Mouse (Mus musculus): Measurements from ENCODE around the gene Cnot10. TPM values are rescaled to one million over a fixed set of nuclear protein-coding genes. Genes with fewer than 3 reads are reported as not detected.

Cnot10 gene
- polyA plus RNA-seq, 1 experiment = 44.5 TPM

GRCm38 (mm10) chr9:114563761-114564606 is 76.0 kb downstream of the Cnot10 start, which contains the start of gene Trim71:
Gene Trim71 (minus strand): TSS chr9:114564369.
- TF ChIP-seq GATA1 (IDR thresholded peaks at IDR 0.05; ENCODE audit: low read length) = no peak

DNA sequence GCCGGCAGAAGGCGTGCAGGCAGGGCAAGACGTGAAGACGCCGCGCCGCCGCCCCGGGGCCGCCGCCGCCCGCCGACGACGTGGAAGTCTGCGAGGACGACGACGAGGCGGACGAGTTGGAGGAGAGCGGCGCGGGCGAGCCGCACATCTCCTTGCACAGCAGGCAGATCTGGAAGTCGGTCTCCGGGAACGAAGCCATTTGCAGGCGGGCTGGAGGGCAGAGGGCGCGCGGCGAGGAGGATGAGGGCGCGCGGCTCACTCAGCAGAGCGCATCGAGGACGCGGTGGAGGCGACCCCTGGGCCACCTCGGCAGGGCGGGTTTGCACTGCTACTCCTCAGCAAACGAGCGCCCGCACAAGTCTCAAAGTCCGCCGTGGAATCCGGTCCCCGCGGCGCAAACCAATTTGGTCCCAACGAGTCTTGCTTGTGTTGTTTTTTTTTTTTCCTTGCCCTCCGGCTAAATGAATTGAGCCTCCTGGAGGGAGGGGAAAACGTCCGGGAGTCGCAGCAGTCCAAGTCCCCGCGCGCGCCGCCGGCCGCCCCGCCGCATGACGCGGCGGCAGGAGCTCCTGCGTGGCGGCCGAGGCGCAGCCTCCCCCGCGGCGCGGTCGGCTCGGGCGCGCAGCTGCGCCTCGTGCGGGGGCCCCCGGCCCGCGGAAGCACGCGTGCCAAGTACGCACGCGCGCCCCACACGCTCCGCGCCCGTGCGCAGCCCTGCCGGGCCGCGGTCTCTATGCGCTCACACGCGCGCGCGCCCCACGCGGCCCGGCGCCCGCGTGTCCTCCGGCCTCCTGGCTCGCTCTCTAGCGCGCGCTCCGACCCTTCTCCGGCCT is 76.8 kb downstream of the Cnot10 start:
- no peak for TF ChIP-seq GATA1 (IDR thresholded peaks at IDR 0.05; ENCODE audit: low read length)

DNA sequence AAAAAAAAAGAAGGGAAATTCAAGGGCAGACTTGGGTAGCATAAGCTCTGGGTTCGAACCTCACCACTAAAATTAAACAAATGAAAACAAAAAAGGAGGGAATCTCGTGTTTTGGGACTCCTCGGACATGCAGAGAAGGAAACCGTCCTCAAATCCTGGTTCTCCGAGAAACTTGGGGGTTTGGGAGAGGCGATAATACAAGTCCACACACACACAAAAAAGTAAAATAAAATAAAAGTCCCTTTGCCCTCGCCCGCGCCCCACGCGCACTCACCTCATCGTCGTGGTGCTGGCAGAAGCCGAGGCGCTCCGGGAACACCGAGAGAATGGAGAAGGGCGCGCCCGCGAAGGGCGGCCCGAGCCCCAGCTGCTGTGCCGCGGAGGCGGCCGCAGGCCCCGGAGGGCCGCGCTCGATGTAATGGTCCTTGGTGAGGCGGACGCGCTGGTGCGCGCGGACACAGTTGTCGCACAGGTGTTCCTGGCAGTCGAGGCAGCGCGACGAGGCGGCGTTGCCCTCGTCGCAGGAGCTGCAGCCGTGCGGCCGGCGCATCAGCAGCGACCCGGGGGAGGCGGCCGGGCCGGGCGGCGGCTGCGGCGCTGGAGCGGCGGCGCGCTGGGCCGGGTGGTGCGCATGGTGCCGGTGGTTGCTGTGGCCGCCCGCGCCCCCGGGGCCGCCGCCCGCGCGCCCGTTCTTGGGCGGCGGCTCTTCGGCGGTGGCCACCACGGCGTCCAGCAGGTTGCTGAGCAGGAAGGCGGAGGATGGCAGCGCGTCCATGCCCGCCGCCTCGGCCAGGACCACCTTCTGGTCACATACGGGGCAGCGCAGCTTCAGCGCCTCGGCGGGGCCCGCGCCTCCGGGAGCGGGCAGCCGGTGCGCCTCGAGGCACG is 77.7 kb downstream of the Cnot10 start:
- no peak for TF ChIP-seq GATA1 (IDR thresholded peaks at IDR 0.05; ENCODE audit: low read length)

GRCm38 (mm10) chr9:114561671-114561971 is 78.4 kb downstream of the Cnot10 start:
- TF ChIP-seq GATA1 (IDR thresholded peaks at IDR 0.05; ENCODE audit: low read length) = no peak

DNA sequence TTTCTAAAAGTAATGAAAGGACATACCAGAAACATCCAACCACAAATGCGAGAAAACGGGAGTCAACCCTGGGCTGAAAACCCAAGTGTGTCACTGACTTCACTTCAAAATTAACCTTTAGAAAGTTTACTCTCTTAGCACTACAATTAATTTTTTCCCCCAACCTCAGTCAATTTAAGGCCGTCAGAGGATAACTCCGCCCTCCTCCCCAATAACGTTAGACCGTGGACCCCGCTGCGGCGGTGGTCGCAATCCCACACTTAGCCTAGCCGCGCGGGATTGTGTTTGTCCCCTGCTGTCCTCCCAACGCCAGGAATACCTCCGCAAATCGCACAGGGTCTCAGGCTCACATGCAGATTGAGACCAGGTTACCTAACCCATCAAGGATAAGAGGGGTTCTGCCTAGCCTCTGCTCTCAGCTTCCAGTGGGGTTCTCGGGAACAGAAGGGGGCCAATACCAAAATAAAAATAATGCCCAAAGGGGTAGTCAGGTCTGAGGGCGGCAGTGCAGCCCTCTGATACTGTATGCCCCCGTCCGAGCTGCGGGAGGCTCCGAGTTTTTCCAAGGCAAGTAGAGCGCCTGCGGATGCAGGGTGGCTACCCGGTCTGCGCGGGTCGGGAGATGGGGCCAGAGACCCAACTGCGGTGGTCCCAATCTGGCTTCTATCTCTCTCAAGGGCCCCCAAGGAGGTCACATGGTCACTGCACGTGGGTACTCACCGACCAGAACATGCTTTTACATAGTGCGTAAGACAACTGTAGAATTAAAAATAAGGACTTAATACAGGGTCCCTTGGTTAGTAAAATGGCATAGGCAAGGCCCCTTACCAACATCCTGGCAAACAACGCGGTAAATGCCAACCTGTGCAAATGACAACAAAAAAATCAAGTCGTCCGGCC is 79.0 kb downstream of the Cnot10 start:
- TF ChIP-seq GATA1 (IDR thresholded peaks at IDR 0.05; ENCODE audit: low read length) = no peak

DNA sequence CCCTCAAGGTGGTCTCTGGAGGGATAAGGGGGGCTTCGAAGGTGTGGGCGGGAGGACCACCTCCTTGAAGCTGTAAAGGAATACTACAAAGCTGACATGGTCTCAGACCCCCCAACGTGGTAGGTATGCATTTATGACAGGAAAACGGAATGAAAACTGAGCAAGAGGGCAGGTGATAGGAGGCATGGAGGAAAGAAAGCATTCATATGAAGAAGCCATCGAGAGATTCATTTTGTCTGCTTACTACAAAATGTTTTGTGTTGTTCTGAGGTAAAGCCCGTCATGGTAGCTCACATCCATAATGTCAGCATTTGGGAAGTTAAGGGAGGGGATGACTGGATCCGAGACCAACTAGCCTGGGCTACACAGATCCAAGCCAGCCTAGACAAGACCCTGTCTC is 79.8 kb downstream of the Cnot10 start:
- no peak for TF ChIP-seq GATA1 (IDR thresholded peaks at IDR 0.05; ENCODE audit: low read length)

DNA sequence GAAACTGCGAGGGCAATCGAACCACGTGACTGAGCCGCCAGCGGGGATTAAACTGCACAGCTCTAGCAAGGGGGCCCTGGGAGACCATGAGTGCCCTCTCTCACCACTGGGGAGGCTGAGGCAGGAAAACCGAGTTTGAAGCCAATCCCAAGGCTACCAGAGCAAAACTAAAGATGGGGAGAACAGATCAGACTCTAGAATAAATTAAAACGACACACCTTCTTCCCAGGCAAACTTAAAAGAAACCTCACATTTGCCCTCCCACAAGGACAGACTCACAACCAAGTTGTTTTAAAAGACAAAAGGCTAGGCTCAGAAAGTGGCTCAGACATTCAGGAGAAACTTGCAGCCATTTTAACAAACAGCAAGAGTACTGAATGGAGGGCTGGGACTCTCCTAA is 82.9 kb downstream of the Cnot10 start:
- no peak for TF ChIP-seq GATA1 (IDR thresholded peaks at IDR 0.05; ENCODE audit: low read length)

- no peak for TF ChIP-seq GATA1 (IDR thresholded peaks at IDR 0.05; ENCODE audit: low read length)
These were observed 83.6 kb downstream of the Cnot10 start for GRCm38 (mm10) chr9:114556276-114556855.

- no peak for TF ChIP-seq GATA1 (IDR thresholded peaks at IDR 0.05; ENCODE audit: low read length)
These were observed 85.5 kb downstream of the Cnot10 start for GRCm38 (mm10) chr9:114554355-114554979.

- TF ChIP-seq GATA1 (IDR thresholded peaks at IDR 0.05; ENCODE audit: low read length) = no peak
These were observed 86.2 kb downstream of the Cnot10 start for GRCm38 (mm10) chr9:114553828-114554227.

- no peak for TF ChIP-seq GATA1 (IDR thresholded peaks at IDR 0.05; ENCODE audit: low read length)
These were observed 90.0 kb downstream of the Cnot10 start for GRCm38 (mm10) chr9:114550033-114550432.

DNA sequence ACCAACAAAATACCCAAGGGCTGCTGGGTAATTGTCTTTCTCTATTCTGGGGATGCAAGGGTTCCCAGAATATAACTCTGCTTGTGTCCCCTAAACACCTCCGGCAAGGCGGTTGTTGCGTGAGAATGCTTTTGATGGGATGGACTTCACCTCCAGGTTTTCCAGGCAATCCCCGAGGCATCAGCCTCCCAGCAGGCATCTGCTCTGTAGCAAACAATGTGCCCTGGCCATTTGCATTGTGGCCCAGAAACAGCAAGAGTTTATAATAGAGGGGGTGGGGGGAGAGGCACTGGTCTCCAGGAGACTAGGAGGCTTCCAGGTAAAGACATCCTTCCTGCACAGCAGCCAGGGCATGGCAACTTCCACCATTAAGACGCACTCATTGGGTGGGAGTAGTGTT is 90.9 kb downstream of the Cnot10 start:
- no peak for TF ChIP-seq GATA1 (IDR thresholded peaks at IDR 0.05; ENCODE audit: low read length)

GRCm38 (mm10) chr9:114548496-114548895 is 91.5 kb downstream of the Cnot10 start:
- no peak for TF ChIP-seq GATA1 (IDR thresholded peaks at IDR 0.05; ENCODE audit: low read length)

DNA sequence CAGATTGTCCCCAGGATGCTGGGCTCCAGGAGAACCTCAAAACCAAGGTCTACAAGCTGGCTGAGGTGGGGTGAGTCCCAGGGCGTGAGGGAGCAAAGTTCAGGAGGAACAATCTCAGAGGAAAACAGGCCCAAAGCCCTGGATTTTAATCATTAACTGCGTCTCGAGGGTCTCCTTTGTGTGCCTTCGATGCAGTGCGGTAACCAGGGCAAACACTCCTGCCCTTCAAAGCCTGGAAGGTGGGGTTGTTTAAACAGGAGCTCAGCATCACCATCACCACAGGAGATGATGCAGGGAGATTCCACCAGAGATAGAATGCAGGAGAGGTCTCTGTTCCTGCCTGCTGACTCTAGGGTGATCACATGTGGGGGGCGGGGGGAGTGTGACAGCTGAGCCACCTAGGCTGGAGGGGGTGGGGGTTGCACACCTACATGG is 92.3 kb downstream of the Cnot10 start:
- no peak for TF ChIP-seq GATA1 (IDR thresholded peaks at IDR 0.05; ENCODE audit: low read length)
